Mouse (Mus musculus) embryonic facial prominence, embryonic 12.5 days (tissue): ENCODE measurements around the gene Prss46. TPM values are rescaled to one million over a fixed set of nuclear protein-coding genes. Genes with fewer than 3 reads are reported as not detected.

Experiments used
- ATAC-seq: fragments of 200-750 bp; cut with Nextera tagmentation; 2 replicates; pipeline ENCODE4 v1.8.0; 2017; ENCODE audit not compliant: insufficient number of reproducible peaks, insufficient read depth, low FRiP score, low TSS enrichment
- H3K27ac ChIP-seq: fragments of 300-500 bp; sonication (generic); 2 replicates; pipeline ENCODE4 v1.5.1; 2016; ENCODE audit warnings: mild to moderate bottlenecking
- H3K27me3 ChIP-seq: fragments of 300-500 bp; sonication (generic); 2 replicates; pipeline ENCODE4 v1.6.1; 2016; ENCODE audit warnings: mild to moderate bottlenecking, moderate library complexity
- H3K36me3 ChIP-seq: fragments of 300-500 bp; sonication (generic); 2 replicates; pipeline ENCODE4 v1.6.1; 2016; ENCODE audit warnings: mild to moderate bottlenecking
- H3K4me1 ChIP-seq: fragments of 300-500 bp; sonication (generic); 2 replicates; pipeline ENCODE4 v1.6.1; 2016
- H3K4me2 ChIP-seq: fragments of 300-500 bp; sonication (generic); replicated peaks from 2 replicates; pipeline ENCODE4 v1.6.1; 2016; ENCODE audit warnings: mild to moderate bottlenecking, moderate library complexity
- H3K4me3 ChIP-seq: fragments of 300-500 bp; sonication (generic); 2 replicates; pipeline ENCODE4 v1.5.1; 2016; ENCODE audit warnings: mild to moderate bottlenecking
- H3K9ac ChIP-seq: fragments of 300-500 bp; sonication (generic); 2 replicates; pipeline ENCODE4 v1.6.1; 2016; ENCODE audit warnings: mild to moderate bottlenecking, moderate library complexity
- H3K9me3 ChIP-seq: fragments of 300-500 bp; sonication (generic); 2 replicates; pipeline ENCODE4 v1.6.1; 2016; ENCODE audit warnings: mild to moderate bottlenecking, moderate library complexity
- WGBS: fragments of 180-500 bp; shearing (Covaris S2); methylation state at CpG from one replicate; pipeline ENCODE4 v1.1.7; 2016; 5-methylcytosine and 5-hydroxymethylcytosine counted together
- polyA plus RNA-seq: library from polyadenylated mRNA; unstranded; fragments of >200 nt; fragmentation: Nextera tagmentation; extraction: Ambion mirVana; gene quantifications from 2 replicates; pipeline ENCODE4 v1.2.1, GENCODE M21; 2016

Gene Prss46
- polyA plus RNA-seq, 1 experiment from 2014 or later: not detected

DNA sequence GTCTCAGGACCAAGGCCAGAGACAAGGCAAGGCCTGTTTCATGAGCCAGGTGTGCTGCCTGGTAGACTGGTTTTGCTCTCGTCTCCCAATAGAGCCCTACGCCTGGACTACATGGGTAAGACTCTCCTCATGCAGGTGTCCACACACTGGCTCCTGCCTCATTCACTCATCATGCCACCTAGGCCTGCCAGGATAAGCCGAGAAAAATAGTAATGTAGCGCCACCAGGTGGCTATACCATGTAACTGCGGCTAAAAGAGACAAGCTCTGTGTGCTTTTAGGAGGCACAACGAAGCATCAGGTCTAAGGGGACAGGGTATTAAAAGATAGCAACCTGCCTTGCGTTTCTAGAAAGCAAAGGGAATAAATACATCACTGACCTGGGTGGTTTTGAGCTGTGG lies 26.7 kb downstream of the Prss46 start:
- Histone ChIP-seq H3K36me3 (no peaks in the 10 kb centered on the region), H3K9ac (no peak overlapping the region), H3K4me2 (no peak overlapping the region), H3K4me3 (no peak overlapping the region), H3K27me3 (peaks cover 29% of the 10 kb centered on the region), H3K27ac (no peak overlapping the region), H3K9me3 (no peaks in the 10 kb centered on the region), H3K4me1 (peaks cover 20% of the 10 kb centered on the region)
- WGBS: 17% methylated on average over 7 of the region's 7 CpGs
- ATAC-seq: no peak

DNA sequence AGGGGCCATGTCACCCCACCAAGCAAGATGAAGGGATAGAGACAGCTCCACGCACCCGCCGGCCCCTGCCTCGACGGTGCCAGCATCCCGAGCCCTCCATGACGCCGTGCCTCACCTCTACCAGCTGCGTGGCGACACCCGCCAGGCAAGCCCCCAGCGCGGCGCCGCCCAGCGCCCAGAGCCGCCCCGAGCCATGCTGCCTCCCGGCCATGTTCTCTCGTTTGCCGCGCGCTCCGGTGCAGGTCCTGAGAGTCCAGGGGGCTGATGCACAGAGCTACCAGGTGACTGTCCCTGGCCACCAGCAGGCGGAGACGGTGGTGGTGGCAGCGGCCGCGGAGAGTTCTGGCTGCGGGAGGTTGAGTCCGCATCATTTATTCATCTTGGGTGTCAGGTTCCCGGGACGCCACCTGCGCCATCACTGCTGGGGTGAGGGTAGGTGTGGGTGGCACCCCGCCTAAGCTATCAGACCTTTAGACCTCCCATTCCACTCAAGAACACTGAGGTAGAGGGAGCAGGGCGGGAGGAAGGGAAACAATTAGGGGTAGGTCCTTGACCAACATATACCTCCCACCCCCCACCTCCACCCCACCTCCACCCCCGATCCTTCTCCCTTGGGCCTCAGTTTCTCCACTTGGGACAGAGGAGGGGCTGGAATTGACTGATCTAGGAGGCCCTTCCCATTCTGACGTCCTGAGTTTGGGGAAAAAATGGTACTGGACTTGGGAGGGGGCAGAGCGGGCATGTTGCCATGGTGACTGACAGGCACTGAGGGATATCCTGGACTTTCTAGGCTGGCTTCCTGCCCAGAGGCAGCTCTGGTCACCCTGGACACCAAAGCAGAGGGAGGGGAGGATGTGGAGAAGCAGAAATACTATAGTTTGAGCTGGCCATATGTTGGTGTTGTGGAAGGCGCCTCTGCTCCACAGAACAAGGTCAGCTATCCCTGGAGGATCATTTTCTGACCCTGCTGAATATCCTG lies 29.7 kb downstream of the Prss46 start:
- 0 out of 2 replicates have a peak overlapping the region, but pooled peaks have one; percentile 9 for H3K9ac ChIP-seq
- WGBS: 10% methylated on average over 40 of the region's 40 CpGs
- H3K4me1 ChIP-seq: peaks cover 20% of the 10 kb centered on the region
- H3K27me3 ChIP-seq: peaks cover 45% of the 10 kb centered on the region
- peak overlapping the region; percentile 26 for H3K4me3 ChIP-seq
- no peaks in the 10 kb centered on the region for H3K36me3 ChIP-seq
- no peak overlapping the region for H3K27ac ChIP-seq
- ATAC-seq: no peak
- no peaks in the 10 kb centered on the region for H3K9me3 ChIP-seq
- peak overlapping the region; percentile 54 for H3K4me2 ChIP-seq

DNA sequence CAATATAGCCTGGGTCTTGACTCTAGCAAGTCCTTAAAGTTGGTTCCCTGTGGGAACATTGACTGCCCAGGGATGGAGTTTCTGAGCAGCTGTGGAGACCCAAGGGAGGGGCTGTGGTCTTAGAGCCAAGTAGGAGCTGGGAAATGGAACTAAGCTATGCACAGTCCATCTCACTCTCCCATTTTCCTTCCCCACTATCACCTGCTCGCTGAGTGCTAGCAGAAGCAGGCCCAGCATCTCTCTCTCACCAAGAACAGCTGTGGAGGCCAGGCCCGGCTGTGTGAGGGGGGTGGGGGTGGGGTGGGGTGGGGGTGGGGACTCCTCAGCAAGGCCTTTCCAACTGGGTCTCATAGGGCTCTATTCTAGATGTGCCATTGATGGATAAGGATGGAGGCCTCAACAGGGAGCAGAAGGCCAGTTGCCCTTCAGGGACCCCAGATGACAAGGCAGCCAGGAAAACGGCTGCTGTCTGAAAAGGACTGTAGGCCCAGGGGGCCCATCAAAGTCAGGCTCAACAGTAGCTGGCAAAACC lies 30.4 kb downstream of the Prss46 start:
- ATAC-seq: no peak
- no peak overlapping the region for H3K4me3 ChIP-seq
- no peaks in the 10 kb centered on the region for H3K36me3 ChIP-seq
- 8% methylated on average over 3 of the region's 3 CpGs for WGBS
- H3K9me3 ChIP-seq: no peaks in the 10 kb centered on the region
- no peak overlapping the region for H3K4me2 ChIP-seq
- peaks cover 52% of the 10 kb centered on the region for H3K27me3 ChIP-seq
- H3K27ac ChIP-seq: no peak overlapping the region
- no peak overlapping the region for H3K9ac ChIP-seq
- peaks cover 25% of the 10 kb centered on the region for H3K4me1 ChIP-seq

DNA sequence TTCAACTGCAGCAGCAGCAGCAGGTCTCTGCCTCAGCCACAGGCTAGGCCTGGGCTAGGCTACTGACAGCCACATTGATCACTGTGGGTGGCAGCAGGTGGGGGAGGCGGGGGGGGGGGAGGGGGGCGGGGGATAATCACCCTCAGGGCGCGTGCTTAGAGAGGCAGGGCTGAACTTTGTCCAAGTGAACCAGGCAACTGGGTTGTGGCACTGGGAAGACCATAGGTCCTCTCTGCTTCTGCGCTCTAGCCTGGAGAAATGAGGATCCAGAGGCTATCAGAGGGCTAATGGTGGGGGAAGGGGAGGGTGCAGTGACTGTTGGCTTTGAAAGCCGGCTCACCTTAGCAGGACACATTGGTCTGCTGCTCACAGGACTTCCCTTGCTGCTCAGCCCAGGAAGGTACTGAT lies 31.0 kb downstream of the Prss46 start:
- peaks cover 58% of the 10 kb centered on the region for H3K27me3 ChIP-seq

DNA sequence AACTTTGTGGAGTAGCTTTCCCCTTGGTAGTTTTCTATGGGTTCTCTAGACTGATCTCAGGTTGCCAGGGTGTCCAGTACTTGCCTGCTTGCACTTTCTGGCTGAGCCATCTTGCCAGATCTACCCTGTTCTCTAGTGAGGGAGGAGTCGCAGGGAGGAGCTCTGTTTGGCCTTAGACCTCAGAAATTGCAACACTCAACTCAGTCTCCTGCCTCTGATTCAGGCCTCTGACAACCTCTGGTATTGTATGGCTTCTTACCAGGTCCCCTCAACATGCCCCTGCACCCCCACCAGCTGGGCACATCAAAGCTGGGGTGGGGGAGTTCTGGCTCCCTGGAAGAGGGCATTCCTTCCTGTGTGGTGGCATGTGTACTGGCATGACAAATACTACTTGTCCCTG lies 33.0 kb downstream of the Prss46 start:
- 83% methylated on average over 1 of the region's 1 CpGs for WGBS
- Histone ChIP-seq H3K27ac (no peak overlapping the region), H3K36me3 (no peaks in the 10 kb centered on the region), H3K9ac (no peak overlapping the region), H3K27me3 (peaks cover 74% of the 10 kb centered on the region), H3K4me2 (no peak overlapping the region), H3K9me3 (no peaks in the 10 kb centered on the region), H3K4me1 (peaks cover 28% of the 10 kb centered on the region), H3K4me3 (no peak overlapping the region)
- ATAC-seq: no peak

More for the DNA sequence above, 31.0 kb downstream of the Prss46 start:
- Histone ChIP-seq H3K36me3 (no peaks in the 10 kb centered on the region), H3K4me1 (peaks cover 28% of the 10 kb centered on the region), H3K4me2 (no peak overlapping the region), H3K9ac (no peak overlapping the region), H3K27ac (no peak overlapping the region), H3K9me3 (no peaks in the 10 kb centered on the region), H3K4me3 (no peak overlapping the region)
- no peak for ATAC-seq
- WGBS: 24% methylated on average over 4 of the region's 6 CpGs

DNA sequence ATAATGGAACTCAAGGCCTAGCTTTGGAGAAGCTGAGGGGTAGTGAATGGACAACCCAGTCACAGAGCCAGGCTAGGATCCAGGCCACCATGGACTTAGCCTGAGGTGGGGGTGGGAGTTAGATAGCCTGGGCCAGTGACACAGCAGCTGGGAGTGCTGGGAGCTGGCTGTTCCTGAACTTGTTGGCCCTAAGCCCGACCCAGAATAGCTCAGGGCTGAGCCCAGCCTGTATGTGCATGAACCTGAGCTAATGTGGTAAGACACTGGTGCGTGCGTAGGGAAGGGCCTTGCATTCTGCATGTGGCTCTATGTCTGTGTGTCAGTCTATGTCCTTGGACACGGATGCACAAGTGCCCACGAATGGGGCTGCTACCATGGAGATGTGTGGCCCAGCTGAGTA lies 33.6 kb downstream of the Prss46 start:
- Histone ChIP-seq H3K27me3 (peaks cover 70% of the 10 kb centered on the region), H3K4me3 (no peak overlapping the region), H3K4me2 (no peak overlapping the region), H3K9ac (no peak overlapping the region), H3K27ac (no peak overlapping the region), H3K9me3 (no peaks in the 10 kb centered on the region), H3K36me3 (no peaks in the 10 kb centered on the region), H3K4me1 (peaks cover 28% of the 10 kb centered on the region)
- no peak for ATAC-seq
- 78% methylated on average over 5 of the region's 5 CpGs for WGBS

DNA sequence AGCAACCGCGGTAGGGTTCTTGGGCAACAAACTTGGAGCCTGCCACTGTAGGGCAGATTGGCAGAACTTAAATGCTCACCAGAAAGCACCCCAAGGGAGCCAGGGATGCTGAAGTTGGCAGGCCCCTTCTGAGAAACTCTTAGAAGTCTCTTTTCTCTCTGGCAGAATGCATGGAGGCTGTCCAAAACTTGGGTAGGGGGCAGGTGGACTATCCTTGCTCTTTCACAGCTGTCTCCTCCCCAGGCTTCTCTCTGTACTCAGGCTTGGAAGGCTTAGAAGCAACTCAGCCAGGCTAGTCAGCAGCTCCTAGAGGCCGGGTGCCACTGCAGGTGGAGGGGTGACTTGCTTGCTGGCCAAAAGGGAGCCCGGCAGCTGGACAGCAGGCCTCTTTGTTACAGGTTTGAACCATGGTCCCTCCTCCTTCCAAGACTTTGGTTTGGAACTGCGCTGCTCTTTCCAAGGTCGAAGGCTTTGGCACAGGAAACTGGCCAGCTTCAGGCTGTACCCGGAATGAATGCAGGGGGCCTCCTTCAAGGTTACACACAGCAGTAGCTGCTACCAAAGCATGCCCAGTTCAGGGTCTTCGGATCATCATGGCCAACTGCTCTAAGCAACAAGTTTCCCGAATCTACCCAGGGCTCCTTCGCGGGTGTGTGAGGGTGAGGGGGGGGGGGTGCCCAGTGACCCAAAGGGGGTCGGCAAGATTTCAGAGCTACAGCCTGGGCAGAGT lies 35.0 kb downstream of the Prss46 start, which contains the start of gene Als2cl:
TSS of gene Als2cl (plus strand) at position 680 of the 730 bp plus-strand sequence.
- Histone ChIP-seq H3K9me3 (no peaks in the 10 kb centered on the region), H3K27me3 (peaks cover 55% of the 10 kb centered on the region), H3K4me2 (peak within 1 kb of the TSS; percentile 93), H3K9ac (peak within 1 kb of the TSS; percentile 56), H3K36me3 (no peaks in the 10 kb centered on the region), H3K4me3 (peak within 1 kb of the TSS; percentile 55), H3K4me1 (peaks cover 20% of the 10 kb centered on the region), H3K27ac (no peak within 1 kb of the TSS)
- ATAC-seq: no peak
- WGBS: 19% methylated on average over 12 of the region's 12 CpGs

DNA sequence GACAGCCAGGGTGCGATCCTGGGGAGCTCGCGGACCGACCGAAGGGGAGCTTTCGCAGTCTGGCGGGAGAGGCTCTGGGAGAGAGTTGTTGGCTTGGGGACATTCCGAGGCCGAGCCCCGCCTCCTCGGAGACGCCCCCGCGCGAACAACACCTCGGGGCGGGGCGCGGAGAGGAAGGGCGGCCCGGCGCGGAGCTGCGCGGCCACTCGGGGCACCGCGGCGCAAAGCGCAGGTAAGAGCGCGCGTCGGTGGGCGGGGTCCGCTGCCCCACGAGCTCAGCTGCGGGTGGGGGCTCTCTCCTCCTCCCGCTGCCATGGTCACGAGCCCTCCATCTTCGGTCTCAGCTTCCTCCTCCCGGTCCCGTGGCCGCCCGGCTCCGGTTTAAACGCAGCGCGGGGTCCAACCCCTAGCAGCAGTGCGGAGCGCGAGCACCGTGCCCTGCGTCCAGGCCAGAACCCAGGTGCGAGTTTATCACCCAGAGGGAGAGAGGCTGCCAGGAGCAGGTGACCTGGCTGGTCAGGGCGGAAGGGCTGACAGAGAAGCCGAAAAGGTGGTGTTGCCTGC lies 35.8 kb downstream of the Prss46 start, which contains the start of gene Tmie:
TSS of gene Tmie (minus strand) at position 116 of the 564 bp plus-strand sequence.
- peaks cover 12% of the 10 kb centered on the region for H3K4me1 ChIP-seq
- WGBS: under 1% methylated on average over 40 of the region's 57 CpGs
- H3K4me3 ChIP-seq: peak within 1 kb of the TSS; percentile 55
- H3K36me3 ChIP-seq: no peaks in the 10 kb centered on the region
- ATAC-seq: peak; percentile 57
- peaks cover 50% of the 10 kb centered on the region for H3K27me3 ChIP-seq
- H3K4me2 ChIP-seq: peak within 1 kb of the TSS; percentile 93
- no peaks in the 10 kb centered on the region for H3K9me3 ChIP-seq
- H3K9ac ChIP-seq: peak within 1 kb of the TSS; percentile 56
- no peak within 1 kb of the TSS for H3K27ac ChIP-seq

DNA sequence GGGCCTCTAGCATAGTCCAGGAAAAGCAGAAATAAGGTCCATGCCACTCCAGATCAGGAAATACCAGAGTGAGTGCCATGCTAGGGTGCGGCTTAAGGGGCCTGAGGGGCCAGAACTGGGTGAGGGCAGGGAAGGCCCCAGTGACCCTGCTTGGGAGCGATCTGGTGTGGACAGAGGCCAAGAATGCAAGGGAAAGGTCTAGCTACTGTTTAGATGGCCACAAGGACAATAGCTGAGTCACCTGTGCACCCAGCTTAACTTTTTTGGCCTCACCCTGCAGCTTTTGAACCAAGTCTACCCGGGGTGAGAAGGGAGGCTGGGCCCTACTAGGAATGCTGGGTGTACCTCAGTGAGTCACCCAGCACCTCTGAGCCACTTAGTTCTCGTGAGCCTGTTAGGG lies 36.5 kb downstream of the Prss46 start:
- ATAC-seq: no peak
- peak overlapping the region; percentile 55; the same call in 1 of the 2 replicates for H3K4me3 ChIP-seq
- WGBS: 80% methylated on average over 4 of the region's 4 CpGs
- peak overlapping the region; percentile 93 for H3K4me2 ChIP-seq
- no peaks in the 10 kb centered on the region for H3K9me3 ChIP-seq
- H3K27me3 ChIP-seq: peaks cover 50% of the 10 kb centered on the region
- no peak overlapping the region for H3K27ac ChIP-seq
- H3K36me3 ChIP-seq: no peaks in the 10 kb centered on the region
- peaks cover 8% of the 10 kb centered on the region for H3K4me1 ChIP-seq
- no peak overlapping the region for H3K9ac ChIP-seq

DNA sequence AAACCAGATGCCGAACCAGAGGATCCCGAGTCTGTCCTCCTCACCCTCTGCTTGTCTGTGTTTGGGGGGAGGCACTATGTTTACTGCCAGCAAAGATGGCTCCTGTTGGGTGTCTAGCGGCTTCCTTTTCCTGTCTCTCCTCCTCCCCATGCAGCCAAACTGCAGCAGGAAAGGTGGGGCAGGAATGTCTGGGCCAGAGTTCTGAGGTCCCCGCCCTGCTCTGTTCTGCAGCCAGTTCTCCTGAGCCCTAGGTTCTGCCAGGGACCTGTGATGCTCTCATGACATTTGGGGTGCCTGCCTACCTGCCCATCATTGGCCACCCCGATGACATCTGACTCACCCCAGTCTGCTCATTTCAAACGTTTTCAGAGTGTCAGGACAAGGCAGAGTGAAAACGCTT lies 37.6 kb downstream of the Prss46 start:
- H3K27me3 ChIP-seq: peaks cover 50% of the 10 kb centered on the region

More for the DNA sequence above, 37.6 kb downstream of the Prss46 start:
- peaks cover 8% of the 10 kb centered on the region for H3K4me1 ChIP-seq
- H3K9ac ChIP-seq: no peak overlapping the region
- H3K4me3 ChIP-seq: no peak overlapping the region
- no peak overlapping the region for H3K27ac ChIP-seq
- WGBS: 73% methylated on average over 7 of the region's 7 CpGs
- no peaks in the 10 kb centered on the region for H3K9me3 ChIP-seq
- H3K4me2 ChIP-seq: no peak overlapping the region
- ATAC-seq: no peak
- H3K36me3 ChIP-seq: no peaks in the 10 kb centered on the region
